Mouse (Mus musculus) erythroblast, embryonic 14.5 days (primary cell): ENCODE results near the gene Ccdc8. TPM values are rescaled to one million over a fixed set of nuclear protein-coding genes. Genes with fewer than 3 reads are reported as not detected.
A peak's percentile ranks its signal among the peaks of the same experiment; 100 is the strongest.
"Not testable (repeated sequence)": the region's sequence is repeated elsewhere in the genome, so short reads cannot be mapped to it uniquely, and the experiment has no call there.

Source experiments
- H3K27me3 ChIP-seq: 2 replicates; pipeline ENCODE4 v1.6.1; 2012; ENCODE audit warnings: inconsistent platforms; ENCODE audit not compliant: control insufficient read depth
- H3K36me3 ChIP-seq: 2 replicates; pipeline ENCODE4 v1.6.1; 2012; ENCODE audit warnings: mild to moderate bottlenecking, inconsistent platforms; ENCODE audit not compliant: control insufficient read depth
- H3K4me1 ChIP-seq: 2 replicates; pipeline ENCODE4 v1.6.1; 2012; ENCODE audit warnings: inconsistent platforms; ENCODE audit not compliant: control insufficient read depth
- H3K4me3 ChIP-seq: replicated peaks from 2 replicates; pipeline ENCODE3; 2012; ENCODE audit warnings: moderate library complexity, mild to moderate bottlenecking, inconsistent platforms
- H3K9me3 ChIP-seq: 2 replicates; pipeline ENCODE4 v1.6.1; 2012; ENCODE audit warnings: low read length, inconsistent platforms, mixed read lengths; ENCODE audit not compliant: control insufficient read depth
- GATA1 ChIP-seq: IDR thresholded peaks from 2 replicates; pipeline ENCODE4 v1.6.1; 2012; ENCODE audit warnings: low read length, inconsistent platforms, mixed read lengths
- TAL1 ChIP-seq: IDR thresholded peaks from 3 replicates; pipeline ENCODE4 v1.6.1; 2012; ENCODE audit warnings: low read length, inconsistent platforms, mixed read lengths
- polyA plus RNA-seq: library from polyadenylated mRNA; stranded (reverse); fragments of >175 nt; gene quantifications from 2 replicates; pipeline ENCODE4 v1.2.3, GENCODE M21; 2012

Gene Ccdc8
- polyA plus RNA-seq, 1 experiment = 0.05 TPM

DNA sequence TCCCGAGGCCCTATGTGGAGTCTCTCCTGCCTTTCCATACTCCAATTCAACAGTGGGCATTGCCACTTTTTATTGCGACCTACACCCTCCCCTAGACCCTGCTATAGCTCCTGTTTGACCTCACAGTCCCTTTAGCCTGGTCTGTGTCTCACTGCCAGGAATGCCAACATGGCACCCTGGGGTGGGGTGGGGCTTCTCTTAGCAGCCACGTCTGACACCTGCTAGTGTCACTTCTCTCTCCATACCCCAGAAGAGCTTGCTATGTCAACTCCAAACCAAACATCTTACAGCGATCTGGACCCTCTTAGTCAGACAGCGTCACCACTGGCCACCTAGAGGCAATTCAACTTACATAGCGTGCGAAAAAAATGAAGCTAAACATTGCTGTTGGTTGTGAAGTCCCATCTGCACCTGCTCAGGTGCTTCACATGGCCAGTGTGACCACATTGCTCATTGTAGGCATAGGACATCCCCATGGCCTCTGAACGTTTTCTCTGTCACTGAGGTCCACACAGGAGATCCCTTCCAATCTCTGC lies 43.5 kb upstream of the Ccdc8 start:
- TF ChIP-seq TAL1 (no peak), GATA1 (no peak)
- Histone ChIP-seq H3K4me3 (no peak overlapping the region), H3K4me1 (peaks cover 10% of the 10 kb centered on the region), H3K36me3 (no peaks in the 10 kb centered on the region), H3K27me3 (peaks cover 67% of the 10 kb centered on the region), H3K9me3 (no peaks in the 10 kb centered on the region; the same call in 1 of the 2 replicates)

- peaks cover 8% of the 10 kb centered on the region for H3K4me1 ChIP-seq
- TF ChIP-seq TAL1 (no peak), GATA1 (no peak)
- H3K27me3 ChIP-seq = peaks cover 55% of the 10 kb centered on the region
- peak overlapping the region; percentile 2 for H3K4me3 ChIP-seq
- no peaks in the 10 kb centered on the region; the same call in 1 of the 2 replicates for H3K9me3 ChIP-seq
- H3K36me3 ChIP-seq = no peaks in the 10 kb centered on the region
Measured at GRCm38 (mm10) chr7:16949908-16950841, 42.3 kb upstream of the Ccdc8 start.

DNA sequence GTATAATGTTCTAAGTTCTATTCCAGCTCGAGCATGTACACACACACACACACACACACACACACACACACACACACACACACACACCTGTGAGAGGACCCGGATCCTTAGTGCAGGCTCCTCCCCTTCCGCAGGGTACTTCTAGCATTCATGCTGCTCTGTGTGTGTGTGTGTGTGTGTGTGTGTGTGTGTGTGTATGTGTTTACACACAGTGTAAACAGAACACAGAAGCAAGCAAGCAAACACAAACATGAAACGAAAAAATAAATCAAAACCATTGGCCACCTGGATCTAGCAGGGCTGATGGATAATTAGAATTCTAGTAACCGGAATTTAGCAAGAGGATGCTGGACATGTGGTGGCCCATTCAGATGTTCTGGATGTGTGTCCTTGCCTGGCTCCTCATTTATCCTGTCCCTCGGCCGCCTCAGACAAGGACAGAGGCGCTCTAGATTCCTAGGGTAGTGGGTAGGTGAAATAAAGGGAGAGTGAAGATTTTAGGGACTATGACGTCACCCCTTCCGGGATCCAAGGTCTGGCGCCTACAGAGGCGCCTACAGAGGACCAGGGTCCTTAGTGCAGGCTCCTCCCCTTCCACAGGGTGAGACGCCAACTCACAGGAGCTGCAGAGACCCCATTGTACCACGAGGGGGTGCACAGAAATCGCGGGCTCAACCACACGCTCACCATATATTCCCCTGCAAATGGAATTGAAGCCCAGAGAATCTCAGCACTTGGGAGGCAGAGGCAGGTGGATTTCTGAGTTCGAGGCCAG lies 41.5 kb upstream of the Ccdc8 start:
- Histone ChIP-seq H3K4me1 (peaks cover 8% of the 10 kb centered on the region), H3K4me3 (no peak overlapping the region), H3K36me3 (no peaks in the 10 kb centered on the region), H3K27me3 (peaks cover 46% of the 10 kb centered on the region), H3K9me3 (no peaks in the 10 kb centered on the region; the same call in 1 of the 2 replicates)
- TF ChIP-seq TAL1 = no peak
- TF ChIP-seq GATA1 = no peak

- not testable (repeated sequence) for H3K9me3 ChIP-seq, H3K36me3 ChIP-seq, H3K4me1 ChIP-seq, H3K4me3 ChIP-seq
- peaks cover 19% of the 10 kb centered on the region for H3K27me3 ChIP-seq
Measured at GRCm38 (mm10) chr7:16953776-16954175, 38.7 kb upstream of the Ccdc8 start.

DNA sequence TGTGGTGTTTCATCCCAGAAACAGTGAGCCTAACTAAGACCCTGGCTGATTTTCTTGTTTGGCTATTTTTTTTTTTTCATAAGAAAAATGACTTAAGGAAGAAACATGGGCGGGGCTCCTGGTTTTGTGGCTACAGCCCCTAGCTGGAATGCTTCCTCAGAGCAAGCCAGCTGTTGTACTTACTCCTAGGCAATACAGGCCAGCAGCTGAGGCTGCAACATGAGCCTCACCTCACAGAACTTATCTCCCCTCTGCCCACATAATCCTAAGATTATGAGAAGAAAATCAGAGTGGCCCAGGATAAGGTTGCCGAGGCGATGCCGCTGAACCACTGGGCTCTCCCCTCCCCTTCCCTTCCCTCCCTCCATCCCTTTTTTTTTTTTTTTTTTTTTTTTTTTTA lies 36.8 kb upstream of the Ccdc8 start:
- no peak for TF ChIP-seq GATA1
- TF ChIP-seq TAL1 = no peak
- H3K36me3 ChIP-seq = no peaks in the 10 kb centered on the region
- H3K9me3 ChIP-seq = no peaks in the 10 kb centered on the region
- no peak overlapping the region for H3K4me3 ChIP-seq
- H3K4me1 ChIP-seq = no peaks in the 10 kb centered on the region
- H3K27me3 ChIP-seq = peaks cover 4% of the 10 kb centered on the region; the same call in 1 of the 2 replicates

DNA sequence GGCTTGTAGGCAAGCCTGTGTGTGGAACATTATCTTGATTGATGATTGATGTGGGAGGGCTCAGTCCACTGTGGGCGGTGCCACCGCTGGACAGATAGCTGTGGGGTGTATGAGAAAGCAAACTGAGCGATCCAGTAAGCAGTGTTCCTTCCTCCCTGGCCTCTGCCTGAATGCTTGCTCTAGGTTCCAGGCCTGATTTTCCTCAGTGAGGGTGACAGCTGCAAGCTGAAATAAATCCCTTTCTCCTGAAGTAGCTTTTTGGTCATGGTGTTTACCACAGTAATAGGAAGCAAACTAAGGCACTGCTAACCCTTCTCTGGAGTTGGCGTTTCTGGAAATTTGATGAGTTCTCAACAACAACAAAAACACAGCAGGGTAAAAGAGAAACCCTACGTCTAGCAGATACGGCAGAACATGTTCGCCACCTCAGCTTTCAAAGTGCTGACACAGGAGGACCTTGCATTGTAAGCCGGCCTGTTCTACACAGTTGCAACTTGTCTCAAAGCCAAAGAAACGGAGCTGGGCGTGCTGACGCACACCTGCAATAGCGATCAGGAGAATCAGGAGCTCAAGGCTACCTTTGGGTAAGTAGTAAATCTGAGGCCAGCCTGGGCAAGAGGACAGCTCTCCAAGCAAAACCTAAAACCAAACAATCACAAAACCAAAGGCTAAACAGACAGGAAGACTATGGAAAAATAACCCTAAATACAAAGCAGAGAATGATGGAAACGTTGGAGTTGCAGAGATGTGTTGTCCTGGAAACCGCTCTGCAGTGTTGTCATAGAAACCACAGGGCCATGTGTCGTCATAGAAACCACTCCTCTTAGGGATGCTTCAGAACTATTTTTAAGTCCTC lies 35.9 kb upstream of the Ccdc8 start:
- H3K4me1 ChIP-seq = no peaks in the 10 kb centered on the region
- no peak for TF ChIP-seq GATA1
- no peak for TF ChIP-seq TAL1
- H3K9me3 ChIP-seq = no peaks in the 10 kb centered on the region
- peaks cover 4% of the 10 kb centered on the region; the same call in 1 of the 2 replicates for H3K27me3 ChIP-seq
- H3K36me3 ChIP-seq = no peaks in the 10 kb centered on the region
- H3K4me3 ChIP-seq = no peak overlapping the region

- Histone ChIP-seq H3K36me3 (no peaks in the 10 kb centered on the region), H3K9me3 (no peaks in the 10 kb centered on the region), H3K4me1 (no peaks in the 10 kb centered on the region), H3K4me3 (no peak within 1 kb of the TSS), H3K27me3 (peaks cover 4% of the 10 kb centered on the region; the same call in 1 of the 2 replicates)
- TF ChIP-seq GATA1 (no peak), TAL1 (no peak)
Measured at GRCm38 (mm10) chr7:16959539-16960187, 32.8 kb upstream of the Ccdc8 start, which contains the start of gene Pnmal1. TSS of gene Pnmal1 (plus strand) at chr7:16959679.

- H3K4me3 ChIP-seq = no peak overlapping the region
- no peaks in the 10 kb centered on the region for H3K9me3 ChIP-seq
- TF ChIP-seq GATA1 = no peak
- TF ChIP-seq TAL1 = no peak
- peaks cover 4% of the 10 kb centered on the region; the same call in 1 of the 2 replicates for H3K27me3 ChIP-seq
- H3K36me3 ChIP-seq = no peaks in the 10 kb centered on the region
- no peaks in the 10 kb centered on the region for H3K4me1 ChIP-seq
Measured at GRCm38 (mm10) chr7:16961678-16962077, 30.8 kb upstream of the Ccdc8 start.
